Mouse (Mus musculus): Measurements from ENCODE around the gene Rrm2.

GRCm38 (mm10) chr12:24754693-24755092 is 46.7 kb downstream of the Rrm2 start:
- TF ChIP-seq POLR2A (IDR thresholded peaks at IDR 0.05; ENCODE audit: low read depth, low read length) (no peak), CTCF (IDR thresholded peaks at IDR 0.05; ENCODE audit: extremely low read depth, insufficient read length, insufficient replicate concordance, low read depth, low read length) (no peak)

All from small intestine, adult 2 months (tissue).